Mouse (Mus musculus) MEL-GATA-1-ER (cell line): ENCODE results near the gene Ptprm.

Experiments
- DNase-seq: peaks from one replicate; pipeline ENCODE4 v3.0.0-alpha.2; 2012; ENCODE audit warnings: low read depth; ENCODE audit errors: extremely low read depth

Gene Ptprm

DNA sequence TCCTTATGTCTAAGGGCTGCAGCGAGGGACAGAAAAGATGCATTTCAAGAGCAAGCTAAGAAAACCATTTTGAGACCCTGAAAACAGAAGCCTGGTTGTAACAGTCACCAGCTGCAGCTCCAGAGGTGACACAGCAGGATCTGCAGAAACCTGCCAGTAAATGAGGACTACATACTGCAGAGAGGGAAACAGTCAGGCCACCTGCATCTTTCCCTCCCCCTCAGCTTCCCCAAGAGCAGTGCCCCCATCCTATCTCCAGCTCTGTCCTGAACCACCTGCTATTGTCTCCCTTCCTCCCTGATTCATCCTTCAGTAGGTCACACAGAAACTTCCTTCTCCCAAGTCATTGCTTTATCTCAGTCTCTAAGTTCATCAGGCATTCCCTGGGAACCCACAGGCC, 274.7 kb downstream of the Ptprm start:
- DNase-seq = no peak

DNA sequence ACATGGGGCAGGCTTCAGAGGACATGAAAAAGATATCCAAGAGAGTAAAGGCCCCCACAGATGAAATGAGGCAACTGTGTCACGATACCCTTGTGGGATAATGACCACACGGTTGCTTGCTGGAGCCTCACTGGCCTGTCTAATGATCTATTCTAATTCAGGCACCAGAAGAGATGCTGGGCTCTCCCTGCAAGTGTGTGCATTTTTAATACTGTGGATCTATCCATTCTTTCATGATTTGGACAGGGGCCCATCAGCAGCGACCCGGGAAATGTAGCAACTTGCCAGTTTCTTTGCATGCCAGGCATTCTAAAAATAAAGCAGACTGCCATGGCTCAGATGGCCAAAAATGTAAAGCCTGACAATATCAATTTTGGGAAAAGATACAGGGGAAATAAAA, 280.7 kb downstream of the Ptprm start:
- DNase-seq = no peak

- no peak for DNase-seq
These were observed 281.1 kb downstream of the Ptprm start for GRCm38 (mm10) chr17:67073139-67073538.

- no peak for DNase-seq
These were observed 282.8 kb downstream of the Ptprm start for GRCm38 (mm10) chr17:67071231-67072009.

GRCm38 (mm10) chr17:67063611-67064010, 290.6 kb downstream of the Ptprm start:
- no peak for DNase-seq

GRCm38 (mm10) chr17:67055681-67056080, 298.6 kb downstream of the Ptprm start:
- no peak for DNase-seq

GRCm38 (mm10) chr17:67054202-67054601, 300.1 kb downstream of the Ptprm start:
- no peak for DNase-seq

- no peak for DNase-seq
These were observed 301.5 kb downstream of the Ptprm start for GRCm38 (mm10) chr17:67052624-67053314.

- DNase-seq = no peak
These were observed 306.6 kb downstream of the Ptprm start for GRCm38 (mm10) chr17:67047697-67048096.

- DNase-seq = no peak
These were observed 315.7 kb downstream of the Ptprm start for GRCm38 (mm10) chr17:67038558-67038957.

- no peak for DNase-seq
These were observed 320.7 kb downstream of the Ptprm start for GRCm38 (mm10) chr17:67033547-67033946.

- DNase-seq = no peak
These were observed 322.2 kb downstream of the Ptprm start for GRCm38 (mm10) chr17:67032021-67032420.

- no peak for DNase-seq
These were observed 322.9 kb downstream of the Ptprm start for GRCm38 (mm10) chr17:67031341-67031740.

DNA sequence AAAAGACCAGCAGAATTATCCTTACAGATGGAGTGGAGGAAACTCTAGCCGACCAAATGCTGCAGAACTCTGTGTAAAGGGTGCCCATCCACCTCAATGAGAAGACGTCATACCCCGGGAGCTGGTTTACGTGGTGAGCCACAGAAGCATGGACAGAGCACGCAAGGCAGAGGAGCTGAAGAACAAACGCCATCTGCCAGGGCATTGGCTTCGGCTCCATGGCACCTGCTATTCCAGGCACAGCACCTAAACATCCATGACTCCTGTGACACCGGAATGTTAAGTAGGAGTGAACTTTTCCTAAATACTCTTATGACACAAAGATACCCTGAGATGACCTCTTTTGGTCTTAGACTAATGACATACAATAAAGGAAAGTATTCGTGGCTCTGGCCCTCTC, 327.0 kb downstream of the Ptprm start:
- DNase-seq = no peak

DNA sequence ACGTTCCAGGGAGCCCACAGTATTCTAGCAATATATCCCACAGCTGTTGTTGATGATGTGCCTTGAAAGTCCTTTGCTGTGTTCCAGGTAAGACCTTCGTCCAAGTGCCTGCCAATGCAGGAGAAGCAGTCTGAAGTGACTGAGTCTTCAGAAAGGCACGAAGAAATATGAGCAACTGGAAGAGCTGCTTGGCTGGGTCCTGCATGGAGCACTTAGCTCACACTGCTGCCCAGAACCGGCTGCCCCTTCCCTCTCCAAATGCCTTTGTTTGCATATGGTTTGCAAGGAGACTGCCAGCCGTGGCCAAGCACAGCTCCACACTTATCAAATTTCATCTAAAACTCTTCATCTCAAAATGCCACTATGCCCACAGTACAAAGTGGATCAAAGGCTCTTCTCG, 337.8 kb downstream of the Ptprm start:
- no peak for DNase-seq

DNA sequence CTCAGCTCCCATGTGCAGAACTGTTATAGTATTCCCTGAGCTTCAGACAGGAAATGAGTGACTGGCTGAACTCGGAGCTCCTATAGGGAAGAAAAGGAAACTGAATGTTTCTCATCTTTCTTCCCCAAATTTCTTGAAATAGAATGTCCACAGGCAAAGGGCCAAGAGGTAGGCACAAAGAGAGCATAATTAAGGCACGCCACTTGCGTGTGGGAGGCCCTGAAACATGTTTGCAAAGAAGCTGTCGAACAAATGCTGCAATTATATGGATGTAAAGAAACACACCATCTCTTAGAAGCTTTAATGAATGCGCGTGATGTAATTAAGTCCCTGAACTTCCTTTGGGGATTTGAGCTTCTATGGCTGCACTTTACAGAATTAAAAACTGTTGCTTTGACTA, 341.0 kb downstream of the Ptprm start:
- DNase-seq = no peak

GRCm38 (mm10) chr17:67011836-67012583, 342.2 kb downstream of the Ptprm start:
- DNase-seq = no peak

DNA sequence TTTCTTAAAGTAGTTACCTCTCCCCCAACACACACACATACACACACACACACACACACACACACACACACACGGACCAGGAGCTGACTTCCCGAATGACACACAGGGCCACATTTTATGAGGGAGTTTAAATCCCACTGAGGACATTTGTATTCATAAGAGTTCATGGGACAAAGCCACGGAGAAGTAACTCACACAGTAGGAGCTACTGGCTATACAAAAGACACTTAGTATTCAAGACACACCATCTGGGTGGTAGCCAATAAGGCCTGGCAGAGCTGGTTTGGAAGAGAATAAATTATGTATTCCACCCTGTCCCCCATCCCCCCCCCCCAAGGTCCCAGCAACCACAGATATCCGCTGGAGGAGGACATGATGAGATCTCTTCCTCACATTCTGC, 344.1 kb downstream of the Ptprm start:
- no peak for DNase-seq

- no peak for DNase-seq
These were observed 346.1 kb downstream of the Ptprm start for GRCm38 (mm10) chr17:67008137-67008536.

DNA sequence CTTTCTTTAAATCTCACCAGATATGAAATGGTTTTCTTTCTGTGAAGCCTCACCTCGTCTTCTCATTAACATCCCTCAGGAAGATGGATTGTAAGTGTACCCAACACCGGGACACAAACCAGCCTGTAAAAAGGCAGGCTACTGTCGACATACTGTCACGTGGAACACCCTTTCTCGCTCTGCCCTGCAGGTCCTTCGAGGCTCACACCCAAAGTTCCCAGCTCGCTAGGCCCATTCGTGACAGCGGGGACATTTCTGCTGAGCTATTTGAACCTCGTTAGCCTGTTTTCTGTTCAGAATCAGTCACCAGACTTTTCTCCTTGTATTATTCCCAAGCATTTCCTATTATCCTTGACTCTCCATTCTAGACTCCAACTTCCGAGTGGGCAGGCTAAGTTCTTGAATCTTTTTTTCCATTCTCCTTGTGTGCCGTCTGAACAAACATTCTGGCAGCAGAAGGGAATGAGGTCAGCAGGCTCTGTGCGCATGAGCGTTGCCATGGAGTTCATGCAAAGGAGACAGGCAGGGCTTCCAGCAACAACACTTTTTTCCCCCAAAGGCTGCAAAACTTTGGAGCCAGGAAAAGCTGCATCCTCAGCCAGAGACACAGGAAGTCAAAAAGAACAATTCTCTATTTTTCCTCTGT, 347.4 kb downstream of the Ptprm start:
- DNase-seq = no peak

DNA sequence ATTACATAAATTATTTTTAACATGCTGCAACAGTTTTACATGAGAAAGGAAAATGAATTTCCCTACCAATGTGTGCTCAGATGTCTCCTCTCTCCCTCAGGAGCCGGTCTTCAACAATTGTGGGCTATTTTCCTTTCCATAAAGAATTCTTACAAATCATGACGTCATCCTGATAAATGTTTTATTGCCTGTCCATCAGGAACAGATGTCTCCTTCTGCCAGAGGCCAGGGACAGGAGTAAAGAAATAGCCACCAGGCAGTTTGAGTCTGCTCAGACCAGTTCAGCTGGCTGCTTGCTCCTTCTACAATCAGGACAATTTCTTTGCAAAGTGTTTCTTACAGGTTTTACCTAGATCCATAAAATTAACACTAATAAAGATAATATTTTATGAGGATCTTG, 357.4 kb downstream of the Ptprm start:
- DNase-seq = no peak

DNA sequence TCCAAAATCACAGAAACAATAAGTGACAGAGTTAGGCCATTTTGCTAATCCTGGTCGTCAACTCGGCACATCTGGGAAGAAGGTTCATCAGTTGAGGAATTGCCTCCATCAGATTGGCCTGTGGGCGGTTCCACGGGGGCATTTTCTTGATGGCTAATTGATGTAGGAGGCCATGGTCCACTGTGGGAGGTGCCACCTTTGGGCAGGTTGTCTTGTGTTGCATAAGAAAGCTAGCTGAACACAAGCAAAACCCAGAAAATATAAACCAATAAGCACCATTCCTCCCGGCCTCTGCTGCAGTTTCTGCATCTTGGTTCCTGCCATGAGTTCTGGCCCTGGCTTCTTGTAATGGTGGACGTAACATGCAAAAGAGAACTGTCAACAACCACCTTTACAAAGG, 358.2 kb downstream of the Ptprm start:
- no peak for DNase-seq
